Mouse (Mus musculus) liver, adult 2 months (tissue): ENCODE data around the gene Kcmf1.

Experiments used
- CTCF ChIP-seq: fragments of 200-500 bp; IDR thresholded peaks from 2 replicates; pipeline ENCODE4 v1.5.1; 2011; ENCODE audit warnings: low read depth, low read length, control low read depth
- POLR2A ChIP-seq: fragments of 200-500 bp; IDR thresholded peaks from 2 replicates; pipeline ENCODE4 v1.6.1; 2011; ENCODE audit warnings: low read length, control low read depth; ENCODE audit not compliant: insufficient read depth; ENCODE audit errors: extremely low read depth

DNA sequence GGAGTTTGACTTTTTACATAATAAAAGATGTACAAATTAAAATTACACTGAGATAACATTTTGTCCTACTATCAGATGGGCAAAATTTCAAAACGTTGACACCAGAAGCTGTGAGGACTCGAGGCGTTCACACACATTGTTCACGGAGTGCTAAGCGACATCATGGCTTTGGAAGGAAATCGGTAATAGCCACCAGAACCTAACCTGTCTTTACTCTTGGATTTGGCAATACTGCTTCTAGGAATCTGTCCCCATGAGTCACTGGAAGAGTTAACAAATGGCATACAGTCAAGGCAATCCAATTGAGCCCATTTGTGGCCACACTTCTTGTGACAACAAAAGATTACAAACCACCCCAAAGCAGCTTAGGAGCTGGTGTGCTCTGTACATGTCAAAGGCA, 96.1 kb downstream of the Kcmf1 start:
- TF ChIP-seq CTCF, result no peak
- no peak for TF ChIP-seq POLR2A
